In the genomic region with DNA sequence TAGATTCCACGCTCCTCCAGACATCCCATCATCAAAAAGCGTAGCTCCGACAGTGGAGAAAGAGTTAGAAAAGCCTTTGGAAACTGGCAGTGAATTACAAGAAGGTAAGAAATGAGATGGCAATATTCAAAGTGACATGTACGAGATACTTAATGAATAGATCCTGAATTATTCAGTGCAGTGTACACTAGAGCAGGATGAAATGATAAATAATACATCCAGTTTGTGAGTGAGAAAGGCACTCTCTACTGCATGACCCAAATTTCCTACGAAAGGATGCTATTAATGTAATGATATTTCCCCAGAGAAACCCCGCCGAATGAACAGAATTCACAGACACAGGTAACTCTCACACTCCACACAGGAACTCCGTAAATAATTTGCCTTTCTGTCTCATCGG, we compare ENCODE assay signal across 29 mouse cellular contexts. TPM values are rescaled to one million over a fixed set of nuclear protein-coding genes. Genes with fewer than 3 reads are reported as not detected.
"Had no signal": no experiment of that assay in that cellular context is flagged by ENCODE, and none has a peak within 500 bp of the region (broad histone marks: within the 10 kb centered on the region; RNA-seq: fewer than 3 reads in every experiment).

No protein-coding gene starts in this region.

- H3K4me2 ChIP-seq: liver, embryonic 13.5 days; lung, embryonic 14.5 days; neural tube, embryonic 12.5 days; neural tube, embryonic 15.5 days had no signal

- DNase-seq: kidney, adult 18-20 months; kidney, postnatal 25 days; layer of hippocampus, postnatal 36 days; liver, embryonic 13.5 days; lung, embryonic 14.5 days; lung, postnatal 10 days; lung, postnatal 36 days; thymus, adult 18-20 months; thymus, postnatal 36 days had no signal

- H3K9me3 ChIP-seq: liver, embryonic 13.5 days; megakaryocyte, embryonic 14.5 days; neural tube, embryonic 12.5 days; neural tube, embryonic 15.5 days had no signal

- ATAC-seq: inflammation-experienced regulatory T-cells, adult 6 months; intestine, embryonic 16.5 days had no signal

- H3K27me3 ChIP-seq: liver, embryonic 13.5 days; megakaryocyte, embryonic 14.5 days; neural tube, embryonic 12.5 days; neural tube, embryonic 15.5 days had no signal

- H3K9ac ChIP-seq: liver, embryonic 13.5 days; lung, embryonic 14.5 days; neural tube, embryonic 12.5 days; neural tube, embryonic 15.5 days had no signal

- H3K4me3 ChIP-seq: left cerebral cortex, adult 2 months; liver, embryonic 13.5 days; megakaryocyte, embryonic 14.5 days; neural tube, embryonic 12.5 days; neural tube, embryonic 15.5 days had no signal

- H3K27ac ChIP-seq: kidney, postnatal 0 days; left cerebral cortex, adult 2 months; liver, embryonic 13.5 days; neural tube, embryonic 12.5 days; neural tube, embryonic 15.5 days had no signal

- H3K4me1 ChIP-seq: liver, embryonic 13.5 days; neural tube, embryonic 12.5 days; neural tube, embryonic 15.5 days had no signal

- H3K36me3 ChIP-seq: liver, embryonic 13.5 days; neural tube, embryonic 12.5 days; neural tube, embryonic 15.5 days had no signal

RNA-seq across cellular contexts. Expression of a gene that starts 13.2 kb away (rescaled TPM):
- total RNA-seq: layer of hippocampus, adult 8-10 months; layer of hippocampus, postnatal 10 days; layer of hippocampus, postnatal 36 days; left cerebral cortex, adult 2 months; left cerebral cortex, postnatal 10 days; left cerebral cortex, postnatal 36 days; liver, adult 2 months had no signal
- polyA plus RNA-seq: inflammation-experienced regulatory T-cells, adult 6 months; intestine, embryonic 16.5 days; kidney, embryonic 14.5 days; kidney, postnatal 0 days; large intestine, adult 2 months; limb, embryonic 11.5 days; limb, embryonic 14.5 days; liver, adult 2 months; liver, embryonic 13.5 days; liver, embryonic 16.5 days; lung, embryonic 14.5 days; neural tube, embryonic 12.5 days; small intestine, adult 2 months; spleen, adult 2 months; stomach, embryonic 16.5 days had no signal
